Comparison of ENCODE assay signal across 13 mouse cellular contexts in the genomic region with DNA sequence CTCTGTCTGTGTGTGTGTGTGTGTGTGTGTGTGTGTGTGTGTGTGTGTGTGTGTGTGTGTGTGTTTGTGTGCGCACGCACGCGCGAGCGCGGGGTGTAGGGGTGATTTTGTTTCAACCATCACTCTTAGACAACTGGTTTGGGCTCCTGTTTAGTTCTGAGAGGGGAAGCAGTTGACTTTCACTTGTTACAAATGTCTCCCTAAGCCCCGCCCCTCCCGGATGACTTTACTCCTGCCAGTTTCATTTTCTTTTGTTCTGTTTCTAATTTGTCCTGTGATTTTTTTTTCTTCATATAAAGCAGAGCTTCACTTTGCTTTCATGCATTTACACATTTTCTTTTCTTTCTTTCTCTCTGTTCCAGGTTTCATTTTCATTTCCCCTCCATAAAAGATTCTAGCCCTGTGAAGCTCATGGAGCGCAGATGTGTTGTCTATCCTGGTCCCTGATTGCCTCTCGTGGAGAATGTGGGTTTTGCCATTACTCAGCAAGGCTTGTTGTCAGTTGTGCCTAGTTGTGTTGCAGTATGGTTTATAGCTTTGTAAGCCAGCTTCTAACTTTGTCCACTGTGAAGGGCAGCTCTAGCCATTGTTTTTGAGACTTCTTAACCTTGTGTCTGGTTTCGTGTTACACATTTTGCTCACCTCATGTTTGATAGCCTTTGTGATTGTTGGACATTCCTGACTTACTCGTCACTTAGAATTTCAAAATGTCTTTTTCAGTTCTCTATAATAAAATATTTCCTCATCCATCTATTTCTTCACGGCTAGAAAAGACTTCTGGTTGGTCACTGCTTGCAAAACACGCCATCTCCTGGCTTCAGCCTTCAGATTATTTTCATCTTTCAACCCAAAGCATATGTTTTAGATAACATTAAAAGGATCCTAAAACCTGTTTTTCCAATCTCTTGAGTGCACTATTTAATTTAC.
DNase-seq lines count a peak whose midpoint lies in the region; ATAC-seq and TF ChIP-seq lines count a peak whose summit lies in the region.
"Had no signal": no experiment of that assay in that cellular context is flagged by ENCODE, and none has a peak within 500 bp of the region (broad histone marks: within the 10 kb centered on the region; RNA-seq: fewer than 3 reads in every experiment).

No protein-coding gene starts in this region.

- DNase-seq in frontal cortex, postnatal 36 days (ENCODE audit: low spot score in 2 of 2), result no peak
- DNase-seq in left cerebral cortex, adult 2 months (ENCODE audit: extremely low spot score in 1 of 2, low spot score in 2 of 2), result no peak
- DNase-seq in left cerebral cortex, postnatal 14 days (ENCODE audit: low spot score in 2 of 2), result no peak
- DNase-seq in gastrocnemius, postnatal 14 days, result no peak
- DNase-seq: cerebellum, adult 2 months; kidney, adult 9 months; layer of hippocampus, adult 9-11 months had no signal

- no peak for TF ChIP-seq POLR2A in bone marrow macrophage, adult 2 months (IDR thresholded peaks at IDR 0.05; ENCODE audit: borderline replicate concordance, low read depth, low read length)

- no peaks in the 10 kb centered on the region for H3K4me1 ChIP-seq in bone marrow macrophage, adult 2 months (ENCODE audit: control insufficient read depth, insufficient read depth, low read length)
- H3K4me1 ChIP-seq: liver, embryonic 12.5 days had no signal

- peak; percentile 16 for TF ChIP-seq CTCF in left cerebral cortex, adult 2 months (IDR thresholded peaks at IDR 0.05)
- no peak for TF ChIP-seq CTCF in bone marrow macrophage, adult 2 months (IDR thresholded peaks at IDR 0.05; ENCODE audit: low read depth, low read length)

- H3K4me3 ChIP-seq in left cerebral cortex, adult 2 months, result no peak overlapping the region
- peak overlapping the region; percentile 30 for H3K4me3 ChIP-seq in bone marrow macrophage, adult 2 months (ENCODE audit: insufficient read depth, low read length)
- H3K4me3 ChIP-seq: heart, embryonic 13.5 days; liver, embryonic 12.5 days had no signal

- intact Hi-C loops in left cerebral cortex, adult 2 months (cut with DNase I), result no loop called here
- intact Hi-C loops in left cerebral cortex, postnatal 14 days (cut with DNase I), result no loop called here
- intact Hi-C loops in gastrocnemius, postnatal 14 days (cut with DNase I; ENCODE audit: low total_unique reads), result no loop called here

- ATAC-seq in frontal cortex, adult (ENCODE audit: low TSS enrichment), result peak; percentile 51; the same call in 1 of the 2 replicates
- peak; percentile 83 for ATAC-seq in megakaryocyte progenitor cell, adult 5-6 weeks (replicated peaks; ENCODE audit: poor library complexity)
- no peak for ATAC-seq in cerebellum, adult (ENCODE audit: insufficient number of reproducible peaks, low FRiP score, low TSS enrichment)
- ATAC-seq: liver, embryonic 12.5 days had no signal

- 0 out of 2 replicates have a peak overlapping the region, but pooled peaks have one; percentile 8 for H3K27ac ChIP-seq in left cerebral cortex, adult 2 months
- peak overlapping the region; percentile 20 for H3K27ac ChIP-seq in bone marrow macrophage, adult 2 months (ENCODE audit: insufficient read depth, low read depth, low read length)
- H3K27ac ChIP-seq: heart, embryonic 13.5 days; liver, embryonic 12.5 days had no signal
